Mouse (Mus musculus) left cerebral cortex, adult 8-10 months (tissue): Measurements from ENCODE around the gene Ube4b. TPM values are rescaled to one million over a fixed set of nuclear protein-coding genes. Genes with fewer than 3 reads are reported as not detected.

Source experiments
- DNase-seq, 2 experiments: peaks; one replicate each; pipeline ENCODE4 v3.0.0; 2022; ENCODE audit warnings: low spot score in 2 of 2
- total RNA-seq, 4 experiments: library from RNA; stranded (reverse); gene quantifications; 2 replicates each; pipeline ENCODE4 v1.2.4; 2022

Ube4b gene
- total RNA-seq, 4 experiments from 2014 or later: 106 to 111 (median 107) TPM

DNA sequence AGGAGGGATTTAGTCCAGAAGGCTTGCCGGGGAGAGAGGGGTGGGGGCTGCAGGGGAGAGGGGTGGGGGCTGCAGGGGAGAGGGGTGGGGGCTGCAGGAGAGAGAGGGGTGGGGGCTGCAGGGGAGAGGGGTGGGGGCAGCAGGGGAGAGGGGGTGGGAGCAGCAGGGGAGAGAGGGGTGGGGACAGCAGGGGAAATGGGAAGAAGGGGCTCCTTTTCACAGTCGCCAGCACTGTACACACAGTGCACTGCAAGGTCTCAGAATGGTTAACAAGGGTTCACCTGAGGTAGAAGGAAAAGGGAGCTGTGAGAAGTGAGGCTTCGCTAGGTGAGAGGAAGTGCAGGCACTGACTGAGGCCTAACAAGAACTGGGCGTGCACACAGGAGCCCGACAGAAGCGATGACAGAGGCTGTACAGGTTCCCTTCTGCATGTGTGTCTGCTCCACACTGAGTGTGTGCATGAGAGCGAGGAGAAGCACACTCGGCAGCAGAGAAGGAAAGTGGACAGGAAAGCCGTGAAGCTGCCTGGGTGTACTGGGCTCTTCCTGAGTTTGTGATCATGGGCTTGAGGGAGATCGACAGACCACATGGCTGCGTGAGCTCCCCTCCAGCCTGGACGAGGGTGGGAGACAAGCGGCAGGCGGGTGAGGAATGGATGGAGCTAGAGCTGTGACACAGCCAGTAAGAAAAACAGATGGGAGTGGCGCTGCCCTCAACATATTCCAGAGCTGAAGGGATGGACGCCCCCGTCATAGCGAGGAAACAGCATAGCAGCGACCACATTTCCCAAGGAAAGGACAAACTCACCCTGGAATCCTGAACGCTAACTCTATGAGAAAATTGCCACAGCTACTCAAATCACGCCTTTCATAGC lies 29.9 kb downstream of the Ube4b start:
- peak in 1 of 2 experiments; percentile 41 for DNase-seq

DNA sequence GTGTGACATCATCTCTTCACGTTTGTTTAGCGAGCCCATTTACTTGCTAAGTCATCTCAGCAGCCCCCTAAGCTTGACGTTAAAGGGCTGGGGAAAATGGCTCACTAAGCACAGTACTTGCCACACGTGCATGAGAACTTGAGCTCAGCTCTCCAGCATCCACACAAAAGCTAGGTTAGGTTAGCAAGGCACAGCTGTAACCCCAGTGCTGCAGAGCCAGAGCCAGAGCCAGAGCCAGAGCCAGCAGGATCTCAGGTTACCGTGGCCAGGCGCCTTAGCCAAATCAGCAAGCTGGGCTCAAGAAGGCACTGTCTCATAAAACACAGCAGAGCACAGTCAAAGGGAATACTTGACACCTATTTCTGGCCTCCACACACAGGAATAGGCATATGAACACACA lies 31.0 kb downstream of the Ube4b start:
- no peak for DNase-seq

DNA sequence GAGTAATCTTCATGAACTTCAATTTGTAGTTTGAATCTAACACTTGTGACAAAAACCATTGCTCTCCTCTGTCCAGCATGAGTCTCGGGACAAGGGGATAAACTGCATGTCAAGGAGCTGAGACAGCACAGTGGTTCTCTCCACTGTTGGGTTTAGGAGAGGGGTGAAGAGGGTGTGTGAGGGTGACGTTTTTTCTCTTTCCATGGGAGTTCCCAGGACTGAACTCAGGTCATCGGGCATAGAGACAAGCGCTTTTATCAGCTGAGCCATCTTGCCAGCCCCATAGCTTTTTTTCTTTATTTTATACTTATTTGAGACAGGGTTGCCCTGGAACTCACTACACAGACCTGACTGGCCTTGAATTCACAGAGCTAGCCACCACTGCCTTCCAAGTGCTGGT lies 32.3 kb downstream of the Ube4b start:
- no peak for DNase-seq

DNA sequence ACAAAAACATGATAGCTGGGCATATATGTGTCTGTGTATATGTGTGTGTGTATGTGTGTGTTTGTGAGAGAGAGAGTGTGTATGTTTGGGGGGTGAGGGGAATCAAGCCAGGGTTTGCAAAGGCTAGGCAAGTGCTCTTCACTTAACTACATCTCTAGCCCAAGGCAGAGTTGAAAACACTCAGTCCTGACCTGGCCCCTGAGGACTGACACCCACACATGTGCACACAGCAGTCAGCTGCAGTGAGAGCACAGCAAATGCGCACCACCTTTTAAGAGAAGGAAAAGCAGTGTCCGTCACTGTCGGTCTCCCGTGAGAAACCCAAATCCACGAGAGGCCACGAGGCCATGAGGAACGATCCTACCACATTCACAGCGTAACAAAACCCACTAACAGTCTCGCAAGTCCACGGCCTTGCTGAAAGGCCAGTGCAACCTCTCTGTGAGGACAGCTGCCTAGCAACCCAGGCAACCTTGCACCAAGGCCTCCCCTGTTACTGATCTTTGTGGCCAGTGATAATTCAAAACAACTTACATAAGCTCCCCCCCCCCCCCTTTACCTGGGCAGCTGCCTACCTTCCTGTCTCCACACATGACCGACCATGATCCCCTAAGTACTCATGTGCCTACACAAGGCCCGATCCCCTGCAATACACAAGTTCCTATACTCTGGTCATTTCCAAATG lies 33.1 kb downstream of the Ube4b start:
- DNase-seq: no peak

- DNase-seq: no peak
Observed at GRCm38 (mm10) chr4:149392359-149392758, 34.2 kb downstream of the Ube4b start.

GRCm38 (mm10) chr4:149381001-149381400 lies 45.5 kb downstream of the Ube4b start:
- no peak for DNase-seq

GRCm38 (mm10) chr4:149379881-149380280 lies 46.7 kb downstream of the Ube4b start:
- DNase-seq: no peak

GRCm38 (mm10) chr4:149378819-149379218 lies 47.7 kb downstream of the Ube4b start:
- no peak for DNase-seq

DNA sequence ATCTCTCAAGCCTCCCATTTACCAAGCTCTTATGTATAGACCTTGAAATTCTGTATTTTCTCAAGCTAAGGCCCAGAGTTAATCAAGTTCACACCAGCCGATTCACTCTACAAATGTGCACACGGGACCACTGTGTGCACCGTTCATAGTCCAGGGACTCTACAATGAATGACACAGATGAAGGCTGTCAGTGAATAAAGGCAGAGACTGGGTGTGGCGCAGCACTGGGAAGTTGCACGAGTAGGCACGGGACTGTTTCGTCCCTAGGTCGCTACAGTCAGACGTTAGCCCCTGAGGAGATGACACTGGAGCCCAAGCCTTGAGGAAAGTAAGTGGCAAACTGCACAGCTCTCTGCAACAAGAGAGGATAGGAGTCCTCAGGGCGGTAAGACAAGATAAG lies 50.5 kb downstream of the Ube4b start:
- no peak for DNase-seq

GRCm38 (mm10) chr4:149374662-149375061 lies 51.9 kb downstream of the Ube4b start:
- no peak for DNase-seq

DNA sequence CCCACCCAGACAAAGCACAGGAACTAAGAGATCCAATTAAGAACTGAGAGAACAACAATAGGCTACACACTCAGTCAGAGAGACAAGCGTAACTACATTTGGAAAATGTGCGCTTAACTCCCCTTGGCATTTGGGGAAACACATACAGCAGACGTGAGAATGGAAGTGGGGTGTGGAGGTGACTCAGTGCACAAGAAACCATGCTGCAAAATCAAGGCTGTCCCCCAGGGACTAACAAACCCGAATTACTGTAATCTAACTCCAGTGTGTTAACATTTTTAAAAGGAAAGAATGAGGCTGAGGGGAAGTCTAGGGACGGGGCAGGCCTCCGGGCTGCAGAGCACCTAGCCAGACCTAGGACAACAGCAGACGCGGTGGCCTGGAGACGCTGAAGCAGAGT lies 52.6 kb downstream of the Ube4b start:
- no peak for DNase-seq

DNA sequence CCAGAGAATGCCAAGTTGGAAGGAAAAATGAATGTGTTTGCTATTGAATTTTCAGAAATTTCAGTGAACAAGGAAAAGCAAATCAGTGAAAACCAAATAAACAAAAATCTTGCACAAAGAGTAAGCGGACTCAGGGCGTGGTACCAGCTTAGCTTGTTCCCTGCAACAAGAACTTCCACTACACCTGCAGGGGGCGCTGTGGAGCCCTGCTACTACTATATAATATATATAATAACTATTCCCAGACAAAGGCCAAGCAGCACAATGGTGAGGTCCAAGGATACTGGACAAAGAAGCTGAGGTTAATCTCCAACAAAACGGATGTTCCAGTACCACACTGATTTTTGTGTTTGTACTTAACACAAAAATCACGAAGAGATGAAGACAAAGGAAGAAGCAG lies 53.1 kb downstream of the Ube4b start:
- no peak for DNase-seq

DNA sequence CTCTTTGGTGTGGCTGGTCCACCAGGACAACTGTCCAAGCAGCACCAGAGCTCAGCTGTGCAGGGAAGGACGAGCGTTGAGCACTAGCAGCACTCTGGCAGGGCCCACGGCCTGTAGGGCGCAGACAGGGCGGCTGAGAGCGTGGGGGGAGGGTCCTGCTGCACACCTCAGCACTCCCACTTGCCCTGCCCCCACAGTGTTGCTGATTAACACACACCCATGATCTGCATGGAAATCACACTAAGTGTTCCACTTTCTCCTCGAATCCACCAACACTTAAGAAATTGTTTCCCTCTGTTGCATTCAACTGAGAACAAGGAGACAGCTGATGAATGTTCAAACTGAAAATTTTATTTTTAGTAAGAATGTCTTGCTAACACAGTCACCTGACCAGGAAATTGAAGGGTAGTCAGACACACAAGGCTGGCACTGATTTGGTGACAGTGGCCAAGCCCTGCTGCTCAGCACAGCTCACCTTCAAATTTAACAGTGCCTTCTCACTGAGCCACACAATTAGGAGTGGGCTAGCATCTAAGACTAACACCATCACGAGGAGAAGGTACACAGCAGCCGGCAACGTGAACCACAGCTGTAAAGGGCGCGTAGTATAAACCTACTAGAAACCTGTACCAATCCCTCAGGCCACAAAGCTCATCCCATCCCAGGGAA lies 60.7 kb downstream of the Ube4b start:
- peak in 1 of 2 experiments; percentile 41 for DNase-seq

GRCm38 (mm10) chr4:149364896-149365295 lies 61.7 kb downstream of the Ube4b start:
- peak in 1 of 2 experiments; percentile 39 for DNase-seq

GRCm38 (mm10) chr4:149361051-149361450 lies 65.5 kb downstream of the Ube4b start:
- no peak for DNase-seq

DNA sequence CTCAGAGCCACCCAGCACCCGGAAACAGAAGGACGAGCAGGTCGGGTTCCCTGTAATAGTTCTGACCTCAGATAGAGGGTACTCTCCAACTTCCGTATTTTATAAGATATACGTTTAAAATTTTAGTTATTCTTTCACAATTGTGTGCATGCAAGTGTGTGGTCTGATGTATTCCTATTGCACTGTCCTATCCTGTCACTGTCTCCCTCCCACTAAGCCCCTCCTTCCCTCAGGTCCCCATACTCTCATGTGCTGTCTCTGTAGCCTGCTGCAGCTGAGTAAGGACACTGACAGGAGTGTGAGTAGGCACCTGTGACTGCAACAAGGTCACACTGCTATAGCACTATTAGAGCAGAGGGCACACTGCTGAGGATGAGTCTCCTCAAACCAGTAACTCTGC lies 65.9 kb downstream of the Ube4b start:
- no peak for DNase-seq

DNA sequence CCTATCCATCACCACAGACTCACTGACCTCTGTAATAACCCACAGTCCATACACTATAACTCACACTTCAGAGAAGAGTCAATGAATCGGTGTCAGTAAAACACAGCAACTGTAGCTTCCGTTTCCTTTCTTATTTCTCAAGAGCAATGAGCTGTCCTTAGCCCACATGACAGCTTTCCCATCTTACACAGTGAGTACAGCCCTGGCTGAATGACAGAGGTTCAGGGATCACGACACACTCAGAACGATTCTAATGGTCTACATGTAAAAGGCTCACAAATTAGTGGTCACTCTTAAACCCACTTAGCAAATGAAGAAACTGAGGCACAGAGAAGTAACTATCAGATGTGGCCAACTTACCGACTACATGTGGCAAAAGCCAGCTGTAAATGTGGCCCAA lies 68.6 kb downstream of the Ube4b start:
- no peak for DNase-seq

- no peak for DNase-seq
Observed at GRCm38 (mm10) chr4:149354671-149355070, 71.9 kb downstream of the Ube4b start.

DNA sequence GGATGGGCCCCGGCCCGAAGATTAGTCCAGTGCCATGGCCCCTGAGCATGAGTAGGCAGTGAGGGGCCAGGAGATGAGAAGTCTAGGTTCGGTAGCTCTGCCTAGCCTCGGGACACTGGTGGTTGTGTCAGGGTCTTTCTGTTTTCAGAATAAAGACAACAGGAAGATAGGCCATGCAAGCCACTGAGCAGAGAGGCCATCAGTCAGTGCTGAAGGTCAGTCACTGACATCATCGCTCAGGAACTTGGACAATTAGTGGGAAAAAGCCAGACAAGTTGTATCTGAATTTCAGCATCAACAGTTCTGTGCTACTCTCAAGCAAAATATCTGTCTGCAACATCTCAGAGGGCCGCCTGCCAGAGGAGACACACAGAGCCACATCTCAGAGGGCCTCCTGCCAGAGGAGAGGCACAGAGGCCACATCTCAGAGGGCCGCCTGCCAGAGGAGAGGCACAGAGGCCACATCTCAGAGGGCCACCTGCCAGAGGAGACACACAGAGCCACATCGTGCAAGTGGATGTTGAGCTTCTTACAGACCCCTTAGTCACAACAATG lies 74.9 kb downstream of the Ube4b start:
- no peak for DNase-seq

GRCm38 (mm10) chr4:149348963-149349362 lies 77.6 kb downstream of the Ube4b start:
- no peak for DNase-seq

GRCm38 (mm10) chr4:149345873-149346272 lies 80.7 kb downstream of the Ube4b start:
- DNase-seq: no peak

GRCm38 (mm10) chr4:149344311-149344710 lies 82.2 kb downstream of the Ube4b start:
- DNase-seq: no peak
